Mouse (Mus musculus) layer of hippocampus, postnatal 36 days (tissue): Measurements from ENCODE around the gene Pik3r2. TPM values are rescaled to one million over a fixed set of nuclear protein-coding genes. Genes with fewer than 3 reads are reported as not detected.

Experiments
- DNase-seq, 2 experiments: peaks; one replicate each; pipeline ENCODE4 v3.0.0; 2022
- total RNA-seq, 2 experiments: library from RNA; stranded (reverse); gene quantifications; 2 replicates each; pipeline ENCODE4 v1.2.3; 2021

The Pik3r2 gene
- total RNA-seq, 2 experiments from 2014 or later = 153 to 158 TPM

DNA sequence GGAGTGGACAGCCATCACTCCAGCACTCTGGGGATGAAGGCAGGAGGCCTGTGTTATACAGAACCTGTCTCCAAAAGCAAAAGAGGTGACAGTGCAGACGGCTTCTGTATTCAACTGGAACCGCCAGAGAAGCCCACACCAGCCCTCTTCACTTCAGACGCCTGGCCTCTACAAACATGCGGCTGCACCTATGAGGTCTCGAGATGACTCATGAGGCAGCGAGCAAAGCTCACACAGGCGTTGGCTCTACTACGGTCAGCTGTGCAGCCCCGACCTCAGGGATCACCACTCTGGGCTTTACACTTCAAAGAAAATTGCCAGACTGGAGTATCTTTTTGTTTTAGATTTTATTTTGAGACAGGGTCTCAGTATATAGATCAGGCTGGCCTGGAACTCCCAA lies 3.6 kb downstream of the Pik3r2 start:
- DNase-seq = no peak

DNA sequence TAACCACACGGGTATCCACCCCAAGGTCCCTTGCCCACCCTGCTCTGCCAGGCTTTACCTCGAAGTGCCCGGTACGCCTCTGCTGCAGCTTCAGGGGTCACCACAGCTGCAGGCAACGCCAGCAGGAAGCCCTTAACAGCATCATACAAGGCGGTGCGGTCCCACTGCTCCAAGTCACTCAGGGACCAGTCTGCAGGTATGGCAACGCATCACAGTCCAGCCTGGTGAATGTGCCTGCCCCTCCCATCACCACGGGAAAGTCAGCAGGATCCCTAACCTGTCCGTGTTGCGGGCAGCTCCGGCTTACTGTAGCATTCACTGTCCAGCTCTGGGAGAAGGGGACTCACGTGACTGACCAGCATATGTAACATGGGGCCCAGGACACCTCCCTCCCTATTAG lies 4.4 kb downstream of the Pik3r2 start:
- DNase-seq = no peak

- DNase-seq = no peak
These were observed 5.3 kb downstream of the Pik3r2 start for GRCm38 (mm10) chr8:70771217-70771616.

- no peak for DNase-seq
These were observed 5.8 kb downstream of the Pik3r2 start for GRCm38 (mm10) chr8:70770748-70771147.

- no peak for DNase-seq
These were observed 6.7 kb downstream of the Pik3r2 start for GRCm38 (mm10) chr8:70769858-70770257.

- peak; percentile 91 to 92 for DNase-seq
These were observed 7.2 kb downstream of the Pik3r2 start for GRCm38 (mm10) chr8:70769359-70769758.

DNA sequence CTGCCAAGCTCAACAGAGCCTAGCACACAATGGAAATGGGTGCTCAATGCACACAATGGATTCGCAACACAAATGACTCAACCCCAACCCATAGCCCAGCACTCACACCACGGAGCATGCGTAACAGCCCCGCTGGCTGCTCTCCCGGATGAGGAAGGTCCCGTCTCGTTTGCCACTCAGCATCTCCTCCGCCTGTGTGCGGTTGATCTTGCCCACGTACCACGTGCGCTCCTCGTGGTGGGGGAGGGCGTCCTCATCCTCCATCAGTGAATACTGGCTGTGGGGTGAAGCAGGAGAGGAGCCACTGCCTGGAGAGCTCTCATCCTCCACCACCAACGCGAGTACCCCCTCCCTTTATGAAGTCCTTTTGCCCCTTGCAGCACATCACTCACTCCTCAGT lies 7.6 kb downstream of the Pik3r2 start:
- DNase-seq = no peak

DNA sequence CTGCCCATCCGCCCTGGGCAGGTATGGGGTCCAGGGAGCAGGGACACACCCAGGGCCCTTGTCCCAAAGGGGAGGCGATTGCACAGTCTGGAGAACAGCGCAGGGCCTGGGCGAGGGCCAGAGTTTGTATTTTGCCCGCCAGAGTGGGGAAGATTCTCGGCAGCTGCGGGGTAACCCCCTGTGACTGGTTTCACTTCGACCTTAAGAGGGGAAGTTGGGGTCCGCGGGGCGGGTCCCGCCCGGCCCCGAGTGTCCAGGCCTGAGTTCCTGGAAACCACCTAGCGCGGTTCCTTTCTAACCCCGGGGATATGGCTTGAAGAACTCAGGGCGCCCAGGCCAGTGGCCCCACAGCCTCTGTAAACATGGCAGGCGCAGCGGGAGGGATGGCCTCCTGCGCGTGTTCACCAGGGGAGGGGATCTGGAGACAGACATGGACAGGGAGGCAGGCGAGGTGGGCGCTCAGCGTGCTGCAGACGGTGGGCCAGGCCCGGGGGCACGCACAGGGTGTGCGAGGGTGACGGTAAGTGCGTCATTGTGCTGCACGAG lies 8.2 kb downstream of the Pik3r2 start:
- no peak for DNase-seq

DNA sequence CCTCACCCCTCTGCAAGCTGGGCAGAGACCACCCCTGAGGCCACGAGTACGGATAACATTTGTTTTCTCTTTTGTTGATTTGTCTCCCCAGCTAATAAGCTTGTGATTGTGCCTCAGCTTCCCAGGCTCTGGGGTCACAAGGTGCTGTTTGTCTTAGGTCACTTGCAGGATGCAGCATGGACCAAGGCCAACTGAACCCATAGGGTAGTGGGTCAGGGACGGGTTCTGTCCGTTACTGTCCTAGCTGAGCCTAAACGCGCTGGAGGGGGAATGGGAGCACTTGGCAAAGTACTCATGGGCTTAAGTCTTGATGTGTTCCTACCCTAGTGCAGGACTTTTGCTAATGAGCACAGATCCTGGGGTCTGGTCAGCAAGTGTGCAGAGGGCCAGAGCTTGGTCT lies 9.0 kb downstream of the Pik3r2 start:
- DNase-seq = no peak

- DNase-seq = no peak
These were observed 9.7 kb downstream of the Pik3r2 start for GRCm38 (mm10) chr8:70766571-70767440.

DNA sequence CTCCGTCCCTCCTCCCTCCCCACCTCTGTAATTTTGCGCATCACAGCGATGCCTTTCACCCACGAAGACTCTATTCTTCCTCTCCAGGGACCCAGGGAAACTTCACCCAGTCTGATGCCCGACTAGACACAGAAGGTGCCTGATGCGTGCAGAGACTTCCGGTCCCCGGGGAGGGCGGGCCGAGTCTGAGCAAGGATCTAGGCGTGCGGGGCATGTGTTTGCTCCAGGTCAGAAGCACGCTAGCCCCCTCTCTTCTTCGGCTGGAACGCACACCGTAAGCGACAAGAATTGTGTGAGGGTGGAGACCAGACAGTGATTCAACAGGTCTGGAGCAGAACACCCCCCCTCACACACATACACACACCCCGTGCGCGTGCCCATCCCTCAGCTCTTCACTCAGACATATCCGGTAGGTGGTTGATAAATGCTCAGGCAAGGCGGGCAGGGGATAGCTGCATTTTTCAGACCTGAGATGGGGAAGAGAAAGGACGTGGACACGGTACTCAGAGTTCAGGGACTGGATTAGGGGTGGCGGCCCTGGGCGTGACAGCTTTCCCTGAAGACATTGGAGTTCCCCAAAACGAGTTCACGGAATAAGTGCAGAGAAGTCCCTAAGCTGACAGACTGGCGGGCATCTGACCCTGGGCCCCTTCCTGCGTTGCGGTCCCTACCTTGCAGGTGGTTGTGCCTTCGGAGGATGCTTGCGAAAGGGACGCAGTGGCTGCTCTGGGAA lies 10.5 kb downstream of the Pik3r2 start:
- no peak for DNase-seq

DNA sequence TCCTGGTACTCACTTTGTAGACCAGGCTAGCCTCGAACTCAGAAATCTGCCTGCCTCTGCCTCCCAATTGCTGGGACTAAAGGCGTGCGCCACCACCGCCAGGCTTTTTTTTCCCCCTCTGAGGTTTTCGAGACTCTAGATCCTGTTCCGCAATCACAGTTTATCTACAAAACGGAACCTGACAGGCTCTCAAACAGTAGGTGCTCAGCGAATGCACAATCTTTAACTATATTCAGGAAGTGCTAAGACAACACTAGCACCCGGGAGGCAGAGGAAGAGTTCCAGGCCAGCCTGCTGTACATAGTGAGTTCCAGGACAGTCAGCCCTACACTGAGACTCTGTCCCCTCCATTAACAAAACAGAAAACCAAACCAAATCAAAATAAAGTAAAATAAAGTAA lies 11.2 kb downstream of the Pik3r2 start:
- no peak for DNase-seq

DNA sequence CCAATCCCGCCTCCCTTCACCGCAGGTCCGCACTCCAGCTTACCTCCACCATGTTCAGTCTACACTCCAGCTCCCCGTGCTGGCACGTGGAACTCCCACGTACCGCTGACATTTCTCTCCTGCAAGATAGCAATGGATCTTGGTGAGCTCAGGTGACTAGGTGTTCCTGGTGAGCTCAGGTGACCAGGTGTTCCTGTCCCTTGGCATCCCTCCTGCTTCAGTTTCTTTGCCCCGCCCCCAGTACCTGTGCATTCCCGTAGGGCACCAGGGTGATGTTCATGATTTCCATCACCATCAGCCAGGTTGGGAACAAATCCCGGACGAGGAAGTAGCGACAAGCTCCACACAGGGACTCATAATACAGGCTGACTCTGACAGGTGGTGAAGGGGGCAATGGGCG lies 11.8 kb downstream of the Pik3r2 start:
- DNase-seq = no peak

- no peak for DNase-seq
These were observed 12.5 kb downstream of the Pik3r2 start for GRCm38 (mm10) chr8:70764026-70764425.

- DNase-seq = no peak
These were observed 13.2 kb downstream of the Pik3r2 start for GRCm38 (mm10) chr8:70763354-70763753.

- DNase-seq = no peak
These were observed 14.4 kb downstream of the Pik3r2 start for GRCm38 (mm10) chr8:70762118-70762517.

- peak; percentile 95 for DNase-seq
These were observed 15.6 kb downstream of the Pik3r2 start, which contains the start of gene Mpv17l2 for GRCm38 (mm10) chr8:70760775-70761406. Mpv17l2 (minus strand) TSS chr8:70760946.

DNA sequence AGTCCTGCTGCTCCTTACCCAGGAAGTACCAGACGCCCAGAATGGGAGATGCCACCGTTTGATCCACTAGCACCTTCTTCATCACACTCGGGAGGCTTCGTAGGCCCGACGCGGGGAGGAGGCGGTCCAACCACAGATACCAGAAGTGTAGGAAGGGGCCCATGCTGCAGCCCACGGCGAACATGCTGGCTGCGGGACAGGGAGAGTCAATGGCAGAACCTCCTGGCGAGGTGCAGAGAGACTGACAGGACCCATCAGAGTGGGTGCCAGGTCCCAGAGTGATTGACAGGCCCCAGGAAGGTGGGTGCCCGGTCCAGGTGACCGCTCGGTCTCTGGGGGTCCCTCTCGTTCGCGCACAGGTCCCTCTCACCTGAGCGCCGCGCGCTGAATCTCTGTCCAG lies 16.2 kb downstream of the Pik3r2 start:
- peak in 1 of 2 experiments; percentile 24 for DNase-seq

GRCm38 (mm10) chr8:70758616-70759561 lies 17.6 kb downstream of the Pik3r2 start:
- DNase-seq = peak in 1 of 2 experiments; percentile 39

DNA sequence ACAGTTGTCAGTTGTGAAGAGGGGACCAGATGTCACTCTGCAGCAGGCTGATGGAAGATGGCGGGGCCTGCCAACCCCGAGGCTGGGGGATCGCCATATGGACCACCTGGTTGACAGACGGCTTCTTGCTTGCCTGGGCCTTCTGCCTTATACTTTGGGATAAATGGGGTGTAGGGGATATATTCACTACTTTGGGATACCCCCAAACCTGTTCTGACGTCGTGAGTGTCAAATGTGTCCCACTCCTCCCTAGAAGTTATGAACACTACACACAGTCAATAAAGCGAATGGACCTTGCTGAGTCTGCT lies 18.3 kb downstream of the Pik3r2 start:
- peak in 1 of 2 experiments; percentile 57 for DNase-seq

DNA sequence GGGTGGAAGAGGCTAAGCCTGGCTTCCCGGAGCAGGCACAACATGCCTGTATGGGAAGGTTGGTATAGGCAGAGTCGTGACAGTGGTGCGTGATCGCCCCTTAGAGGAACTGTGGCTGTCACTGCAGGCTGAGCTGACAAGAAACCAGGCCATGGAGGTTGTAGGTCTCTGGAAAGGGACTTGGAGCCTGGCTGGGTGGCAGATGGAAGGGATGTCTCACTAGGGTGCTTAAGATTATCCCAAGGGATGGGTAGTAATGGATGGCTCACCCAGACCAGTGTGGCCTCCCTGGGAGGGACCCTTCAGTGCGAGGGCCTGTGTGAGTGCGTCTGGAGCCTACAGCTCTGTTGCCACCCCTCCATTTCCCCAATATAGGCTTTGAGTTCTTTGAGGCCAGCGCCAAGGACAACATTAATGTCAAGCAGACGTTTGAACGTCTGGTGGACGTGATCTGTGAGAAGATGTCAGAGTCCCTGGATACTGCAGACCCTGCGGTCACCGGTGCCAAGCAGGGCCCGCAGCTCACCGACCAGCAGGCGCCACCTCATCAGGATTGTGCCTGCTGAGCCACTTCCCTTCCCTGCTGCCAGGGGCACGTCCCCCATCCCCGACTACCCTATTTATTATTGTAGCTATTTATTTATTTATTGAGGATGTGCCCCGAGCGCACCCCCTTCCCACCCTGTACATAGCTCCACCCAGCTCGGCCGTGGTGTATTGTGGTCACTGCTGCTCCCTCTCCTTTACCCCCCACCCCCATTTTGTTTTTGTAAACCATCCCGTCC lies 18.8 kb downstream of the Pik3r2 start:
- DNase-seq = peak in 1 of 2 experiments; percentile 24
